Mouse (Mus musculus): ENCODE data around the gene Sh2d5. TPM values are rescaled to one million over a fixed set of nuclear protein-coding genes. Genes with fewer than 3 reads are reported as not detected.

Sh2d5 gene
- polyA plus RNA-seq, 1 experiment from 2014 or later, result 17.4 TPM

GRCm38 (mm10) chr4:138220761-138221160, 29.4 kb upstream of the Sh2d5 start:
- no peaks in the 10 kb centered on the region for H3K9me3 ChIP-seq
- no peak overlapping the region for H3K4me3 ChIP-seq
- ATAC-seq (replicated peaks), result no peak
- peaks cover 20% of the 10 kb centered on the region for H3K36me3 ChIP-seq (replicated peaks)
- H3K4me1 ChIP-seq, result peaks cover 30% of the 10 kb centered on the region
- no peak overlapping the region for H3K9ac ChIP-seq
- H3K27ac ChIP-seq, result no peak overlapping the region
- H3K4me2 ChIP-seq, result no peak overlapping the region
- no peaks in the 10 kb centered on the region for H3K27me3 ChIP-seq (replicated peaks)
- 89% methylated on average over 7 of the region's 7 CpGs for WGBS

GRCm38 (mm10) chr4:138221406-138221805, 28.8 kb upstream of the Sh2d5 start:
- no peak for ATAC-seq (replicated peaks)
- peaks cover 27% of the 10 kb centered on the region for H3K4me1 ChIP-seq
- no peak overlapping the region for H3K9ac ChIP-seq
- WGBS, result 92% methylated on average over 5 of the region's 5 CpGs
- no peak overlapping the region for H3K4me2 ChIP-seq
- peaks cover 27% of the 10 kb centered on the region for H3K36me3 ChIP-seq (replicated peaks)
- no peaks in the 10 kb centered on the region for H3K27me3 ChIP-seq (replicated peaks)
- H3K4me3 ChIP-seq, result no peak overlapping the region
- H3K9me3 ChIP-seq, result no peaks in the 10 kb centered on the region
- no peak overlapping the region for H3K27ac ChIP-seq

GRCm38 (mm10) chr4:138222396-138222795, 27.8 kb upstream of the Sh2d5 start:
- Histone ChIP-seq H3K27me3 (replicated peaks) (no peaks in the 10 kb centered on the region), H3K36me3 (replicated peaks) (peaks cover 30% of the 10 kb centered on the region), H3K9me3 (no peaks in the 10 kb centered on the region), H3K4me3 (no peak overlapping the region), H3K27ac (no peak overlapping the region), H3K4me1 (peaks cover 27% of the 10 kb centered on the region), H3K9ac (no peak overlapping the region), H3K4me2 (no peak overlapping the region)
- ATAC-seq (replicated peaks), result no peak
- 88% methylated on average over 5 of the region's 5 CpGs for WGBS

- H3K36me3 ChIP-seq (replicated peaks), result peaks cover 41% of the 10 kb centered on the region
- no peak for ATAC-seq (replicated peaks)
- 90% methylated on average over 10 of the region's 10 CpGs for WGBS
Observed at GRCm38 (mm10) chr4:138223623-138224022, 26.6 kb upstream of the Sh2d5 start.

GRCm38 (mm10) chr4:138246756-138247665, 3.2 kb upstream of the Sh2d5 start:
- no peaks in the 10 kb centered on the region for H3K27me3 ChIP-seq (replicated peaks)
- H3K27ac ChIP-seq, result no peak overlapping the region
- H3K9me3 ChIP-seq, result no peaks in the 10 kb centered on the region
- ATAC-seq (replicated peaks), result no peak
- H3K4me1 ChIP-seq, result peaks cover 28% of the 10 kb centered on the region
- H3K4me2 ChIP-seq, result no peak overlapping the region
- 63% methylated on average over 27 of the region's 27 CpGs for WGBS
- H3K36me3 ChIP-seq (replicated peaks), result peaks cover 30% of the 10 kb centered on the region
- H3K9ac ChIP-seq, result no peak overlapping the region
- H3K4me3 ChIP-seq, result no peak overlapping the region

More at GRCm38 (mm10) chr4:138223623-138224022, 26.6 kb upstream of the Sh2d5 start:
- Histone ChIP-seq H3K9ac (no peak overlapping the region), H3K9me3 (no peaks in the 10 kb centered on the region), H3K4me3 (no peak overlapping the region), H3K27ac (no peak overlapping the region), H3K4me1 (peaks cover 18% of the 10 kb centered on the region), H3K27me3 (replicated peaks) (no peaks in the 10 kb centered on the region), H3K4me2 (no peak overlapping the region)

GRCm38 (mm10) chr4:138251819-138252218, 1.6 kb downstream of the Sh2d5 start:
- no peak overlapping the region for H3K27ac ChIP-seq
- H3K36me3 ChIP-seq (replicated peaks), result no peaks in the 10 kb centered on the region
- under 1% methylated on average over 14 of the region's 14 CpGs for WGBS
- H3K27me3 ChIP-seq (replicated peaks), result peaks cover 3% of the 10 kb centered on the region; the same call in 1 of the 2 replicates
- H3K4me2 ChIP-seq, result peak overlapping the region; percentile 94
- no peak for ATAC-seq (replicated peaks)
- H3K4me1 ChIP-seq, result peaks cover 38% of the 10 kb centered on the region
- H3K4me3 ChIP-seq, result peak overlapping the region; percentile 67
- no peaks in the 10 kb centered on the region for H3K9me3 ChIP-seq
- H3K9ac ChIP-seq, result peak overlapping the region; percentile 63

GRCm38 (mm10) chr4:138252231-138252630, 2.0 kb downstream of the Sh2d5 start:
- H3K4me3 ChIP-seq, result peak overlapping the region; percentile 67
- H3K4me1 ChIP-seq, result peaks cover 38% of the 10 kb centered on the region
- H3K27ac ChIP-seq, result no peak overlapping the region
- peaks cover 3% of the 10 kb centered on the region; the same call in 1 of the 2 replicates for H3K27me3 ChIP-seq (replicated peaks)
- H3K9me3 ChIP-seq, result no peaks in the 10 kb centered on the region
- H3K9ac ChIP-seq, result peak overlapping the region; percentile 63
- H3K4me2 ChIP-seq, result peak overlapping the region; percentile 94
- ATAC-seq (replicated peaks), result no peak
- 21% methylated on average over 5 of the region's 5 CpGs for WGBS
- no peaks in the 10 kb centered on the region for H3K36me3 ChIP-seq (replicated peaks)

GRCm38 (mm10) chr4:138257116-138257687, 7.0 kb downstream of the Sh2d5 start:
- Histone ChIP-seq H3K4me3 (no peak overlapping the region), H3K27me3 (replicated peaks) (peaks cover 3% of the 10 kb centered on the region; the same call in 1 of the 2 replicates), H3K27ac (no peak overlapping the region), H3K9ac (no peak overlapping the region), H3K4me1 (peaks cover 14% of the 10 kb centered on the region), H3K9me3 (no peaks in the 10 kb centered on the region), H3K4me2 (no peak overlapping the region), H3K36me3 (replicated peaks) (no peaks in the 10 kb centered on the region)
- ATAC-seq (replicated peaks), result no peak
- 82% methylated on average over 22 of the region's 22 CpGs for WGBS

GRCm38 (mm10) chr4:138258663-138259062, 8.5 kb downstream of the Sh2d5 start:
- ATAC-seq (replicated peaks), result no peak
- no peak overlapping the region for H3K27ac ChIP-seq
- H3K27me3 ChIP-seq (replicated peaks), result peaks cover 5% of the 10 kb centered on the region; the same call in 1 of the 2 replicates

GRCm38 (mm10) chr4:138259482-138259881, 9.3 kb downstream of the Sh2d5 start:
- H3K9ac ChIP-seq, result no peak overlapping the region
- H3K4me2 ChIP-seq, result no peak overlapping the region
- H3K27me3 ChIP-seq (replicated peaks), result 0 out of 2 replicates have a peak, but pooled peaks cover 9% of the 10 kb centered on the region
- peaks cover 12% of the 10 kb centered on the region for H3K4me1 ChIP-seq
- no peaks in the 10 kb centered on the region for H3K9me3 ChIP-seq
- H3K27ac ChIP-seq, result no peak overlapping the region
- H3K4me3 ChIP-seq, result no peak overlapping the region
- no peak for ATAC-seq (replicated peaks)
- WGBS, result 83% methylated on average over 5 of the region's 5 CpGs
- no peaks in the 10 kb centered on the region for H3K36me3 ChIP-seq (replicated peaks)

More at GRCm38 (mm10) chr4:138258663-138259062, 8.5 kb downstream of the Sh2d5 start:
- Histone ChIP-seq H3K9me3 (no peaks in the 10 kb centered on the region), H3K4me3 (no peak overlapping the region), H3K4me2 (no peak overlapping the region), H3K4me1 (peaks cover 12% of the 10 kb centered on the region), H3K9ac (no peak overlapping the region), H3K36me3 (replicated peaks) (no peaks in the 10 kb centered on the region)
- WGBS, result 90% methylated on average over 7 of the region's 7 CpGs

- ATAC-seq (replicated peaks), result peak; percentile 91
- Histone ChIP-seq H3K4me1 (peaks cover 12% of the 10 kb centered on the region), H3K36me3 (replicated peaks) (no peaks in the 10 kb centered on the region), H3K9ac (peak overlapping the region; percentile 44), H3K4me2 (peak overlapping the region; percentile 94), H3K4me3 (peak overlapping the region; percentile 75), H3K27ac (peak overlapping the region; percentile 76), H3K9me3 (no peaks in the 10 kb centered on the region), H3K27me3 (replicated peaks) (0 out of 2 replicates have a peak, but pooled peaks cover 10% of the 10 kb centered on the region)
- WGBS, result under 1% methylated on average over 77 of the region's 78 CpGs
Observed at GRCm38 (mm10) chr4:138261843-138262681, 11.9 kb downstream of the Sh2d5 start.

GRCm38 (mm10) chr4:138267869-138268268, 17.7 kb downstream of the Sh2d5 start:
- Histone ChIP-seq H3K4me2 (no peak overlapping the region), H3K9ac (no peak overlapping the region), H3K4me1 (peaks cover 11% of the 10 kb centered on the region), H3K36me3 (replicated peaks) (no peaks in the 10 kb centered on the region), H3K27me3 (replicated peaks) (0 out of 2 replicates have a peak, but pooled peaks cover 10% of the 10 kb centered on the region), H3K9me3 (no peaks in the 10 kb centered on the region), H3K27ac (no peak overlapping the region), H3K4me3 (no peak overlapping the region)
- 92% methylated on average over 10 of the region's 10 CpGs for WGBS
- ATAC-seq (replicated peaks), result no peak
